Mouse (Mus musculus) CH12.LX (cell line): ENCODE results near the gene Nxpe3. TPM values are rescaled to one million over a fixed set of nuclear protein-coding genes. Genes with fewer than 3 reads are reported as not detected.

ENCODE experiments used
- DNase-seq: peaks from one replicate; pipeline ENCODE4 v3.0.0-alpha.2; 2013; ENCODE audit errors: extremely low read depth
- H3K27ac ChIP-seq: 2 replicates; pipeline ENCODE4 v1.5.1; 2012; ENCODE audit warnings: low read depth, mild to moderate bottlenecking, control low read depth, moderate library complexity; ENCODE audit not compliant: insufficient read depth
- H3K27me3 ChIP-seq: replicated peaks from 2 replicates; pipeline ENCODE3; 2012; ENCODE audit warnings: inconsistent platforms
- H3K36me3 ChIP-seq, 2 experiments: replicated peaks in 1 of 2; 2 replicates each; pipeline versions ENCODE3 to v1.6.1; 2012; ENCODE audit warnings: inconsistent platforms in 1 of 2, low read length in 1 of 2, mild to moderate bottlenecking in 1 of 2, mixed read lengths in 1 of 2, moderate library complexity in 1 of 2; ENCODE audit not compliant: control insufficient read depth in 1 of 2, insufficient read depth in 1 of 2
- H3K4me1 ChIP-seq, 2 experiments: 2 replicates each; pipeline ENCODE4 v1.6.1; 2012; ENCODE audit warnings: inconsistent platforms in 1 of 2, moderate library complexity in 1 of 2; ENCODE audit not compliant: insufficient read depth in 2 of 2, control insufficient read depth in 1 of 2
- H3K4me2 ChIP-seq: 2 replicates; pipeline ENCODE4 v1.6.1; 2012; ENCODE audit warnings: low read depth, mild to moderate bottlenecking, control low read depth; ENCODE audit not compliant: poor library complexity, insufficient read depth, severe bottlenecking
- H3K4me3 ChIP-seq, 3 experiments: fragments of 150-350 bp in 1 of 3; sonication (generic) in 1 of 3; replicated peaks in 1 of 3; 2 replicates each; pipeline versions ENCODE3 to v1.5.1; 2011 to 2012; ENCODE audit warnings: low read depth in 2 of 3, low read length in 2 of 3, mild to moderate bottlenecking in 2 of 3, moderate library complexity in 2 of 3, control low read depth in 1 of 3, improper control_type of control experiment in 1 of 3, inconsistent platforms in 1 of 3, mixed read lengths in 1 of 3; ENCODE audit not compliant: poor library complexity in 1 of 3
- H3K79me2 ChIP-seq: replicated peaks from 2 replicates; pipeline ENCODE4 v1.6.1; 2012; ENCODE audit warnings: mild to moderate bottlenecking, moderate library complexity; ENCODE audit not compliant: control insufficient read depth, poor library complexity, insufficient read depth, severe bottlenecking; ENCODE audit errors: extremely low read depth
- H3K9ac ChIP-seq: 2 replicates; pipeline ENCODE4 v1.6.1; 2012; ENCODE audit warnings: low read depth, mild to moderate bottlenecking, control low read depth, moderate library complexity; ENCODE audit not compliant: insufficient read depth
- H3K9me3 ChIP-seq: replicated peaks from 2 replicates; pipeline ENCODE3; 2012; ENCODE audit warnings: low read length, inconsistent platforms, mixed read lengths
- BHLHE40 ChIP-seq: IDR thresholded peaks from 2 replicates; pipeline ENCODE4 v1.6.1; 2011; ENCODE audit warnings: mild to moderate bottlenecking, low read depth, low read length, improper control_type of control experiment
- CHD2 ChIP-seq: IDR thresholded peaks from 2 replicates; pipeline ENCODE4 v1.6.1; 2011; ENCODE audit warnings: low read length, improper control_type of control experiment
- CTCF ChIP-seq, 2 experiments: IDR thresholded peaks in 1 of 2; conservative IDR thresholded peaks in 1 of 2; 2 replicates each; pipeline ENCODE4 v1.5.1; 2011 to 2012; ENCODE audit warnings: low read depth in 2 of 2, low read length in 2 of 2, improper control_type of control experiment in 1 of 2, inconsistent platforms in 1 of 2, mild to moderate bottlenecking in 1 of 2, moderate library complexity in 1 of 2
- E2F4 ChIP-seq: IDR thresholded peaks from 2 replicates; pipeline ENCODE4 v1.6.1; 2011; ENCODE audit warnings: low read depth, low read length, improper control_type of control experiment; ENCODE audit not compliant: insufficient replicate concordance
- ELF1 ChIP-seq: IDR thresholded peaks from 2 replicates; pipeline ENCODE4 v1.6.1; 2014; ENCODE audit warnings: low read depth, mild to moderate bottlenecking, inconsistent platforms, low read length, improper control_type of control experiment
- EP300 ChIP-seq: IDR thresholded peaks from 2 replicates; pipeline ENCODE4 v1.6.1; 2011; ENCODE audit warnings: low read length, improper control_type of control experiment
- ETS1 ChIP-seq: conservative IDR thresholded peaks from 2 replicates; pipeline ENCODE4 v1.6.1; 2012; ENCODE audit warnings: low read depth, mild to moderate bottlenecking, inconsistent platforms, low read length, improper control_type of control experiment, moderate library complexity
- GABPA ChIP-seq: IDR thresholded peaks from 2 replicates; pipeline ENCODE4 v1.6.1; 2012; ENCODE audit warnings: low read depth, low read length, improper control_type of control experiment, inconsistent platforms; ENCODE audit not compliant: insufficient replicate concordance
- HCFC1 ChIP-seq: IDR thresholded peaks from 2 replicates; pipeline ENCODE4 v1.6.1; 2012; ENCODE audit warnings: low read depth, mild to moderate bottlenecking, inconsistent platforms, low read length, improper control_type of control experiment
- IRF4 ChIP-seq: IDR thresholded peaks from 2 replicates; pipeline ENCODE4 v1.6.1; 2014; ENCODE audit warnings: low read depth, mild to moderate bottlenecking, inconsistent platforms, low read length, improper control_type of control experiment
- JUN ChIP-seq: IDR thresholded peaks from 2 replicates; pipeline ENCODE4 v1.6.1; 2011; ENCODE audit warnings: low read depth, mild to moderate bottlenecking, low read length, improper control_type of control experiment, moderate library complexity; ENCODE audit not compliant: insufficient read depth
- JUND ChIP-seq: conservative IDR thresholded peaks from 2 replicates; pipeline ENCODE4 v1.6.1; 2011; ENCODE audit warnings: low read depth, low read length, improper control_type of control experiment
- KAT2A ChIP-seq: IDR thresholded peaks from 2 replicates; pipeline ENCODE4 v1.6.1; 2012; ENCODE audit warnings: low read length, improper control_type of control experiment, inconsistent platforms; ENCODE audit not compliant: insufficient replicate concordance
- MAFK ChIP-seq: IDR thresholded peaks from 2 replicates; pipeline ENCODE4 v1.6.1; 2011; ENCODE audit warnings: low read length, improper control_type of control experiment; ENCODE audit not compliant: insufficient replicate concordance
- MAX ChIP-seq: IDR thresholded peaks from 2 replicates; pipeline ENCODE4 v1.6.1; 2011; ENCODE audit warnings: low read length, improper control_type of control experiment
- MAZ ChIP-seq: IDR thresholded peaks from 2 replicates; pipeline ENCODE4 v1.6.1; 2012; ENCODE audit warnings: low read depth, mild to moderate bottlenecking, inconsistent platforms, low read length, improper control_type of control experiment, moderate library complexity
- MEF2A ChIP-seq: IDR thresholded peaks from 2 replicates; pipeline ENCODE4 v1.6.1; 2014; ENCODE audit warnings: low read depth, mild to moderate bottlenecking, inconsistent platforms, low read length, improper control_type of control experiment, borderline replicate concordance
- MXI1 ChIP-seq: IDR thresholded peaks from 2 replicates; pipeline ENCODE4 v1.6.1; 2011; ENCODE audit warnings: mild to moderate bottlenecking, low read depth, low read length, improper control_type of control experiment
- MYC ChIP-seq: IDR thresholded peaks from 2 replicates; pipeline ENCODE4 v1.6.1; 2011; ENCODE audit warnings: low read depth, mild to moderate bottlenecking, improper control_type of control experiment, low read length
- NELFE ChIP-seq: IDR thresholded peaks from 2 replicates; pipeline ENCODE4 v1.6.1; 2011; ENCODE audit warnings: low read depth, low read length, improper control_type of control experiment
- NRF1 ChIP-seq: IDR thresholded peaks from 2 replicates; pipeline ENCODE4 v1.6.1; 2014; ENCODE audit warnings: low read depth, mild to moderate bottlenecking, inconsistent platforms, low read length, improper control_type of control experiment, moderate library complexity
- POLR2A ChIP-seq: IDR thresholded peaks from 2 replicates; pipeline ENCODE4 v1.6.1; 2011; ENCODE audit warnings: low read depth, mild to moderate bottlenecking, improper control_type of control experiment, low read length
- RAD21 ChIP-seq: IDR thresholded peaks from 2 replicates; pipeline ENCODE4 v1.6.1; 2011; ENCODE audit warnings: low read depth, mild to moderate bottlenecking, low read length, improper control_type of control experiment, moderate library complexity
- RCOR1 ChIP-seq: conservative IDR thresholded peaks from 2 replicates; pipeline ENCODE4 v1.6.1; 2012; ENCODE audit warnings: low read depth, mild to moderate bottlenecking, inconsistent platforms, low read length, improper control_type of control experiment
- SIN3A ChIP-seq: IDR thresholded peaks from 2 replicates; pipeline ENCODE4 v1.6.1; 2012; ENCODE audit warnings: low read length, improper control_type of control experiment, inconsistent platforms
- SMC3 ChIP-seq: IDR thresholded peaks from 2 replicates; pipeline ENCODE4 v1.6.1; 2011; ENCODE audit warnings: low read depth, low read length, improper control_type of control experiment
- TBP ChIP-seq: conservative IDR thresholded peaks from 2 replicates; pipeline ENCODE4 v1.6.1; 2011; ENCODE audit warnings: low read depth, low read length, improper control_type of control experiment
- UBTF ChIP-seq: IDR thresholded peaks from 2 replicates; pipeline ENCODE4 v1.6.1; 2012; ENCODE audit warnings: low read depth, mild to moderate bottlenecking, inconsistent platforms, low read length, improper control_type of control experiment, moderate library complexity
- USF1 ChIP-seq: IDR thresholded peaks from 2 replicates; pipeline ENCODE4 v1.6.1; 2014; ENCODE audit warnings: low read depth, mild to moderate bottlenecking, inconsistent platforms, low read length, improper control_type of control experiment
- USF2 ChIP-seq: conservative IDR thresholded peaks from 2 replicates; pipeline ENCODE4 v1.6.1; 2011; ENCODE audit warnings: low read depth, low read length, improper control_type of control experiment
- ZKSCAN1 ChIP-seq: IDR thresholded peaks from 2 replicates; pipeline ENCODE4 v1.6.1; 2012; ENCODE audit warnings: low read depth, inconsistent platforms, low read length, improper control_type of control experiment, borderline replicate concordance
- ZNF384 ChIP-seq: IDR thresholded peaks from 2 replicates; pipeline ENCODE4 v1.6.1; 2012; ENCODE audit warnings: low read depth, low read length, improper control_type of control experiment, inconsistent platforms
- dilution Hi-C: fragments of 300-500 bp; cut with MboI; formaldehyde crosslinking; loops from 2 replicates; pipeline ENCODE4 v1.14.3; 2020; ENCODE audit warnings: low sequenced_read_pairs; ENCODE audit not compliant: extremely low pct_unique_long_range_greater_than_20kb, extremely low pct_ligation_motif_present
- in situ Hi-C: fragments of 300-500 bp; cut with MboI; formaldehyde crosslinking; loops from 3 replicates; pipeline ENCODE4 v1.14.3; 2019; ENCODE audit warnings: low sequenced_read_pairs, low pct_ligation_motif_present, low pct_unique_long_range_greater_than_20kb, mixed read lengths
- polyA plus RNA-seq: library from polyadenylated mRNA; unstranded; fragments of >175 nt; gene quantifications from 2 replicates; pipeline ENCODE4 v1.2.1, GENCODE M21; 2012; ENCODE audit warnings: low read depth; ENCODE audit not compliant: insufficient read length
- total RNA-seq, 2 experiments: library from RNA; depleted of rRNA; stranded (reverse); fragments of 300-350 nt in 1 of 2; fragments of >200 nt in 1 of 2; gene quantifications; 2 replicates each; pipeline ENCODE4 v1.2.3; 2012 to 2014

The Nxpe3 gene
- total and polyA plus RNA-seq, 3 experiments = 5.4 to 12.3 (median 10.6) TPM

DNA sequence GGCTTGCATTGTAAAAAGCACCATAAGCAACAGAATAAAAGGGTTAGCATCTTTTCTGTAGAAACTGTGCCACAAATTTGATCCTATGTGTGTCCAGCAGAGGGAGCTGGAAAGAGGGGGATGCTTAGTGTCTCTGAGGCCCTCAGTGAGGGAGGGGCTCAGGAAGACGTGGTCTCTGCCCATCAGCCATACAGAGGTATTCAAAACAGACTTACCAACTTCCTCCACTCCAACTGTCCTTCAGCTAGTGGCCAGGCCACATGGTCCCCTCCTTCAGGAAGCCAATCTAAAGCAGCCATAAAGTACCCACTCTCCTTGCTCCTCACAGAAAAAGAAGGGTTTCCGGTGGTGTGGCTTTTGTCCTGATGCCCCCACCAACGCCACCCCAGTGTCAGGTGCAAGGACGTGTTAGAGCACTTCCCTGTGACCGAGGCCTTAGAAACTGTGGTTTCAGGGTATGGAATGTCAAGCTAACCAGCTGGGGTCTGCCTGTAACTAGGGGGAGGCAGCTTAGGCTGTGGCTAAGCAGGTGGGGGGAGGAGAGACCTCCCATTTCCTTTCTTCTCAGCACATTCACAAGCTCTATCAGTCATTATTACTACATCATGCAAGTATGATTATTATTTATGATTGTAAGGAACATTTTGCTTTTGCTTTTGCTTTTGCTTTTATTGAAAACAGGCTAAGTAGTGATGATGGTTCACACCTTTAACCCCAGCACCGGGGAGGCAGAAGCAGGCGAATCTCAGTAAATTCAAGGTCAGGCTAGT, 7.1 kb downstream of the Nxpe3 start:
- peak; percentile 82 for DNase-seq
- Histone ChIP-seq H3K27ac (peak overlapping the region; percentile 63), H3K9me3 (no peaks in the 10 kb centered on the region), H3K9ac (no peak overlapping the region), H3K79me2 (peaks cover 13% of the 10 kb centered on the region), H3K4me1 (peaks cover 7 to 70% of the 10 kb centered on the region in 2 experiments), H3K36me3 (peaks cover 38 to 70% of the 10 kb centered on the region in 2 experiments), H3K4me2 (0 out of 2 replicates have a peak overlapping the region, but pooled peaks have one; percentile 0), H3K27me3 (no peaks in the 10 kb centered on the region), H3K4me3 (no peak overlapping the region)
- dilution Hi-C loops = no loop called here
- in situ Hi-C loops = no loop called here
- TF ChIP-seq KAT2A (no peak), MAX (no peak; the same call in 1 of the 2 replicates), IRF4 (0 out of 2 replicates have a peak, but pooled peaks have one; percentile 14), MXI1 (0 out of 2 replicates have a peak, but pooled peaks have one; percentile 30), MAZ (peak; percentile 86), CHD2 (no peak), ELF1 (0 out of 2 replicates have a peak, but pooled peaks have one; percentile 30), HCFC1 (no peak), UBTF (no peak), USF1 (no peak), MYC (no peak), RCOR1 (no peak), NELFE (no peak), RAD21 (peak; percentile 68), POLR2A (no peak), ZKSCAN1 (no peak), E2F4 (no peak), EP300 (no peak), JUN (no peak), TBP (no peak), ZNF384 (no peak), SIN3A (no peak), MEF2A (no peak), CTCF (conservative IDR thresholded peaks at IDR 0.05 in 1 of 2, IDR thresholded peaks at IDR 0.05 in 1 of 2; ENCODE audit: low read depth in 2 of 2, low read length in 2 of 2) (peak; percentile 75 to 87), JUND (no peak), USF2 (no peak), SMC3 (peak; percentile 87), GABPA (no peak), MAFK (no peak), NRF1 (no peak), BHLHE40 (0 out of 2 replicates have a peak, but pooled peaks have one; percentile 38), ETS1 (no peak)
